Mouse (Mus musculus): Measurements from ENCODE around the gene Dusp27.
A peak's percentile ranks its signal among the peaks of the same experiment; 100 is the strongest.

Dusp27 gene

GRCm38 (mm10) chr1:166102920-166103608 lies 24.7 kb downstream of the Dusp27 start:
- DNase-seq (ENCODE audit: low spot score in 2 of 2): peak; percentile 58 to 59

- no peak for DNase-seq (ENCODE audit: low spot score in 2 of 2)
Measured at GRCm38 (mm10) chr1:166098120-166098519, 29.6 kb downstream of the Dusp27 start.

GRCm38 (mm10) chr1:166094462-166094861 lies 33.3 kb downstream of the Dusp27 start:
- no peak for DNase-seq (ENCODE audit: low spot score in 2 of 2)

GRCm38 (mm10) chr1:166090306-166090705 lies 37.4 kb downstream of the Dusp27 start:
- DNase-seq (ENCODE audit: low spot score in 2 of 2): no peak

- no peak for DNase-seq (ENCODE audit: low spot score in 2 of 2)
Measured at GRCm38 (mm10) chr1:166089739-166090138, 38.0 kb downstream of the Dusp27 start.

- no peak for DNase-seq (ENCODE audit: low spot score in 2 of 2)
Measured at GRCm38 (mm10) chr1:166089337-166089736, 38.4 kb downstream of the Dusp27 start.

- DNase-seq (ENCODE audit: low spot score in 2 of 2): no peak
Measured at GRCm38 (mm10) chr1:166088446-166089170, 39.1 kb downstream of the Dusp27 start.

GRCm38 (mm10) chr1:166077052-166077735 lies 50.5 kb downstream of the Dusp27 start:
- no peak for DNase-seq (ENCODE audit: low spot score in 2 of 2)

- DNase-seq (ENCODE audit: low spot score in 2 of 2): no peak
Measured at GRCm38 (mm10) chr1:166067856-166068440, 59.8 kb downstream of the Dusp27 start.

- no peak for DNase-seq (ENCODE audit: low spot score in 2 of 2)
Measured at GRCm38 (mm10) chr1:166063870-166064269, 63.9 kb downstream of the Dusp27 start.

GRCm38 (mm10) chr1:166061532-166061931 lies 66.2 kb downstream of the Dusp27 start:
- no peak for DNase-seq (ENCODE audit: low spot score in 2 of 2)

GRCm38 (mm10) chr1:166060406-166060805 lies 67.3 kb downstream of the Dusp27 start:
- DNase-seq (ENCODE audit: low spot score in 2 of 2): no peak

- DNase-seq (ENCODE audit: low spot score in 2 of 2): no peak
Measured at GRCm38 (mm10) chr1:166056098-166056756, 71.5 kb downstream of the Dusp27 start.

- no peak for DNase-seq (ENCODE audit: low spot score in 2 of 2)
Measured at GRCm38 (mm10) chr1:166053285-166053955, 74.3 kb downstream of the Dusp27 start.

- no peak for DNase-seq (ENCODE audit: low spot score in 2 of 2)
Measured at GRCm38 (mm10) chr1:166049046-166049827, 78.5 kb downstream of the Dusp27 start.

- peak; percentile 50 to 55 for DNase-seq (ENCODE audit: low spot score in 2 of 2)
Measured at GRCm38 (mm10) chr1:166048230-166048911, 79.4 kb downstream of the Dusp27 start.
